Mouse (Mus musculus) lung, embryonic 14.5 days (tissue): ENCODE results near the gene Bckdha. TPM values are rescaled to one million over a fixed set of nuclear protein-coding genes. Genes with fewer than 3 reads are reported as not detected.

ENCODE experiments used
- ATAC-seq: fragments of 200-750 bp; cut with Nextera tagmentation; 2 replicates; pipeline ENCODE4 v1.8.0; 2017; ENCODE audit warnings: mild to moderate bottlenecking, moderate TSS enrichment, moderate library complexity; ENCODE audit not compliant: insufficient read depth
- DNase-seq: peaks from one replicate; pipeline ENCODE4 v3.0.0-alpha.2; 2015
- H3K27ac ChIP-seq: fragments of 300-500 bp; sonication (generic); 2 replicates; pipeline ENCODE4 v1.5.1; 2014; ENCODE audit warnings: low read depth, mild to moderate bottlenecking, moderate library complexity
- H3K27me3 ChIP-seq: fragments of 300-500 bp; sonication (generic); 2 replicates; pipeline ENCODE4 v1.6.1; 2014; ENCODE audit warnings: low read length, control low read depth; ENCODE audit not compliant: insufficient read depth
- H3K36me3 ChIP-seq: fragments of 300-500 bp; sonication (generic); 2 replicates; pipeline ENCODE4 v1.6.1; 2014; ENCODE audit warnings: control low read depth; ENCODE audit not compliant: insufficient read depth
- H3K4me1 ChIP-seq: fragments of 300-500 bp; sonication (generic); 2 replicates; pipeline ENCODE4 v1.6.1; 2014; ENCODE audit warnings: antibody characterized with exemption, control low read depth; ENCODE audit not compliant: insufficient read depth
- H3K4me2 ChIP-seq: fragments of 300-500 bp; sonication (generic); 2 replicates; pipeline ENCODE4 v1.6.1; 2014; ENCODE audit warnings: mild to moderate bottlenecking
- H3K4me3 ChIP-seq: fragments of 300-500 bp; sonication (generic); 2 replicates; pipeline ENCODE4 v1.5.1; 2014; ENCODE audit warnings: low read depth, low read length
- H3K9ac ChIP-seq: fragments of 300-500 bp; sonication (generic); 2 replicates; pipeline ENCODE4 v1.6.1; 2014
- H3K9me3 ChIP-seq: fragments of 300-500 bp; sonication (generic); 2 replicates; pipeline ENCODE4 v1.6.1; 2016; ENCODE audit warnings: low read depth, low read length, control low read depth
- CTCF ChIP-seq: IDR thresholded peaks from 2 replicates; pipeline ENCODE4 v1.5.1; 2016; ENCODE audit warnings: antibody characterized with exemption, low read depth
- WGBS: fragments of 180-500 bp; shearing (Covaris S2); extraction: QIAGEN DNeasy Blood & Tissue Kit; methylation state at CpG from one replicate; pipeline ENCODE4 v1.1.7; 2014; 5-methylcytosine and 5-hydroxymethylcytosine counted together
- polyA plus RNA-seq: library from polyadenylated mRNA; unstranded; fragments of >200 nt; fragmentation: Nextera tagmentation; extraction: Ambion mirVana; gene quantifications from 2 replicates; pipeline ENCODE4 v1.2.1, GENCODE M21; 2014

Gene Bckdha
- polyA plus RNA-seq, 1 experiment from 2014 or later = 42.1 TPM

GRCm38 (mm10) chr7:25669158-25669557, 10.4 kb upstream of the Bckdha start:
- 85% methylated on average over 10 of the region's 10 CpGs for WGBS
- no peak for TF ChIP-seq CTCF
- H3K36me3 ChIP-seq = peaks cover 44% of the 10 kb centered on the region

DNA sequence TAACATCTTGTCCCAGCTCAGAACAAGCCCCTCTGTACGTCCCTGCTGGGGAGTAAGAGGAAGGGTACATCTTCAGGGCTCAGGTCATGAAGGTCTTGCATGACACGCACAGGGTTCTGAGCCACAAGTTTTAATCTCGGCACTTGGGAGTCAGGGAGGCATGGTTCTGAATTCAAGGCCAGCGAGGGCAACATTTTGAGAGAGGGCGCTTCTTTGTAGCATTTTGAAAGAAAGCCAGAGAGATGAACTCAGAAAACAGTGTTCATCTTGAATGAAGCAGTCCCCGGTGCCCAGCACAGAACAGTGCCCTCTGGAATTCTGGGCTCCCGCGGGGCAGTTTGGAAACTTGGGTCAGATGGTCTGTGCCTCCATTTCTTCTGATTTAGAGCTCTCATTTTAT, 7.6 kb upstream of the Bckdha start:
- 94% methylated on average over 8 of the region's 8 CpGs for WGBS
- DNase-seq = no peak
- peaks cover 66% of the 10 kb centered on the region for H3K36me3 ChIP-seq

More at GRCm38 (mm10) chr7:25669158-25669557, 10.4 kb upstream of the Bckdha start:
- no peak for ATAC-seq
- Histone ChIP-seq H3K4me2 (no peak overlapping the region), H3K9ac (no peak overlapping the region), H3K9me3 (no peaks in the 10 kb centered on the region), H3K4me1 (no peaks in the 10 kb centered on the region), H3K4me3 (no peak overlapping the region), H3K27me3 (peaks cover 10% of the 10 kb centered on the region; the same call in 1 of the 2 replicates), H3K27ac (no peak overlapping the region)
- no peak for DNase-seq

GRCm38 (mm10) chr7:25657785-25658184, 996 bp downstream of the Bckdha start:
- 0 out of 2 replicates have a peak, but pooled peaks cover 6% of the 10 kb centered on the region for H3K4me1 ChIP-seq
- 24% methylated on average over 10 of the region's 10 CpGs for WGBS
- H3K36me3 ChIP-seq = peaks cover 14% of the 10 kb centered on the region; the same call in 1 of the 2 replicates
- peak overlapping the region; percentile 62 for H3K4me3 ChIP-seq
- no peaks in the 10 kb centered on the region for H3K27me3 ChIP-seq
- H3K4me2 ChIP-seq = peak overlapping the region; percentile 66
- H3K27ac ChIP-seq = no peak overlapping the region
- H3K9me3 ChIP-seq = no peaks in the 10 kb centered on the region
- no peak for TF ChIP-seq CTCF
- peak overlapping the region; percentile 63 for H3K9ac ChIP-seq
- DNase-seq (peak; percentile 14), ATAC-seq (no peak)

More for the DNA sequence above, 7.6 kb upstream of the Bckdha start:
- no peak overlapping the region for H3K9ac ChIP-seq
- no peaks in the 10 kb centered on the region for H3K27me3 ChIP-seq
- H3K4me2 ChIP-seq = no peak overlapping the region
- no peak overlapping the region for H3K27ac ChIP-seq
- H3K4me3 ChIP-seq = no peak overlapping the region
- TF ChIP-seq CTCF = no peak
- no peaks in the 10 kb centered on the region for H3K4me1 ChIP-seq
- no peak for ATAC-seq
- no peaks in the 10 kb centered on the region for H3K9me3 ChIP-seq

DNA sequence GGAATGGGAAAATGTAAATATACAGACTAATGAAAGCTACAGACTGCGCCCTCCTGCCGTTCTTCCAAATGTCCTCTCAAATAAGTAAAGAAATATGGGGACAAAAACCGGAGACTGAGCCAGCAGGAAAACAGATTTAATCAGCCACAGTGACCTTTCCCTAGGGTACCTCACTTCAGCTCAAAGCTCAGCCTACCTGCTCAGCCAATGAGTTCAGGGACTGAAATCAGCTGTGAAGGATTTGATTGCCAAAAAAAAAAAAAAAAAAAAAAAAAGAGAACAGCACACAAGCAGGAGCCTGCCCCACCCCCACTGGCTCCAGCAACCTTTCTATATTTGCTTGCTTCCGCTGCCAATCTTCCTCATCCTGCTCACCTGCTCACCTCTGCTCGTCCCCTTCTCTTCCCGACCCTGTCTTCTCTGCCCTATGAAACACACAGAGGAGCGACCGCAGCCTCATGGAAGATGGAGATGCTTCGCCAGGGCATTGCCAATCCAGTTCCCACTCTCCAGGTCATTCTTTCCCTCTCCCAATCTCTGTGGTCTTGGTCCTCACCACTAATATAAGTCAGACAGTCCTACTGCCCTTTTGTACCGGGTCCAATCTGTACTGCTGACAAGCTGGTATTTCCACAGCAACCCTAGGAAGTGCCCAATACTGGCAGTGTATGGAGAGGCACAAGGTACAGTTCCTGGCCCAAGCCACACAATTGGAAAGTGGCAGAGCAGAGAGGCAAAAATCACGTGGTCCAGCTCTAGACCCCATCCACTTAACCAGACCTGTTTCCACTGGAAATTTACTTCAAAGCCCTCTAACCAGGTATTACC, 3.0 kb downstream of the Bckdha start:
- H3K4me3 ChIP-seq = no peak overlapping the region
- DNase-seq (no peak), ATAC-seq (no peak)
- no peaks in the 10 kb centered on the region for H3K9me3 ChIP-seq
- TF ChIP-seq CTCF = no peak
- no peak overlapping the region for H3K27ac ChIP-seq
- no peak overlapping the region for H3K4me2 ChIP-seq
- no peak overlapping the region for H3K9ac ChIP-seq
- H3K4me1 ChIP-seq = 0 out of 2 replicates have a peak, but pooled peaks cover 6% of the 10 kb centered on the region
- no peaks in the 10 kb centered on the region for H3K36me3 ChIP-seq
- 72% methylated on average over 11 of the region's 11 CpGs for WGBS
- H3K27me3 ChIP-seq = no peaks in the 10 kb centered on the region

- no peak for TF ChIP-seq CTCF
- WGBS = 65% methylated on average over 12 of the region's 12 CpGs
Measured at GRCm38 (mm10) chr7:25652244-25652759, 6.5 kb downstream of the Bckdha start.

DNA sequence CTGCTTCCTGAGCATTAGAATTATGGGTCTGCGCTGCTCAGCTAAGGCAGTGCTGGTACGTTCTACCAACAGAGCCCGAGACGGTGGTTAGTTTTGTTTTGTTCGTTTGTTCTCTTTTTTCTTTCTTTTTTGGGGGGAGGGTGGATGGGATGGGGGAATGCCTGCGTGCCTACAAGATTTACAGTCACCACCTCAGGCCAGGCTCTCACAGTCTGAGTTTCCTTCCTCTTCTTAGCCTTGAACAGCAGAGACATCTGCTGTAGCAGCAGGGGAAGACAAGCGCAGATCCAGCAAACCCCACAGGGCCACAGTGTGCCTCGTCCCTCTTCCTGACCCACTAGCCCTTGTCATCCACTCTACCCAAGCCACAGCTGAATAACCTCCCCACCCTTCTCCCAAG, 7.5 kb downstream of the Bckdha start:
- Histone ChIP-seq H3K4me3 (no peak overlapping the region), H3K36me3 (no peaks in the 10 kb centered on the region), H3K9me3 (no peaks in the 10 kb centered on the region), H3K27me3 (no peaks in the 10 kb centered on the region), H3K9ac (no peak overlapping the region), H3K4me2 (no peak overlapping the region), H3K4me1 (no peaks in the 10 kb centered on the region), H3K27ac (no peak overlapping the region)
- ATAC-seq (no peak), DNase-seq (no peak)
- no peak for TF ChIP-seq CTCF
- 89% methylated on average over 8 of the region's 8 CpGs for WGBS

More at GRCm38 (mm10) chr7:25652244-25652759, 6.5 kb downstream of the Bckdha start:
- ATAC-seq = no peak
- no peak overlapping the region for H3K9ac ChIP-seq
- no peak overlapping the region for H3K27ac ChIP-seq
- H3K4me3 ChIP-seq = no peak overlapping the region
- no peaks in the 10 kb centered on the region for H3K27me3 ChIP-seq
- no peak for DNase-seq
- H3K9me3 ChIP-seq = no peaks in the 10 kb centered on the region
- H3K4me2 ChIP-seq = no peak overlapping the region
- no peaks in the 10 kb centered on the region for H3K36me3 ChIP-seq
- H3K4me1 ChIP-seq = no peaks in the 10 kb centered on the region

DNA sequence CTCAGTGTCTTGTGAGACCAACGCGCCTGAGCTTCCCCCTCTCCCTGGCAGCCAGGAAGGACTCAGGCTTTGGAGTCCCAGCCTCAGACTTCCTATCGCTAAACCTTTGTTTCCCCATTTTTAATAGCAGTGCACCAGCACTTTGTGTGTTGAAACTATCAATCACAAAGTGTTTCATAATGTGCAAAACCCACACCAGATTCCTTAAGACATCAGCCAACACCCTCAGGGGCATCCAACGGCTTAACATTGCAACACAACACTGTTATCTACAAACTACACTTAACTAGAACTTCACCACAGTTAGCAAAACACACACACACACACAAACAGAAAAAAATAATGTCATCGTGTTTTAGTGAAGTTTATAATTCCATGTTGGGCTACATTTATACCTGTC, 8.9 kb downstream of the Bckdha start:
- Histone ChIP-seq H3K4me1 (no peaks in the 10 kb centered on the region), H3K27ac (no peak overlapping the region), H3K4me2 (no peak overlapping the region), H3K4me3 (no peak overlapping the region), H3K9me3 (no peaks in the 10 kb centered on the region), H3K9ac (no peak overlapping the region), H3K27me3 (no peaks in the 10 kb centered on the region), H3K36me3 (no peaks in the 10 kb centered on the region)
- TF ChIP-seq CTCF = no peak
- no peak for DNase-seq
- WGBS = 67% methylated on average over 5 of the region's 5 CpGs
- ATAC-seq = no peak
